Mouse (Mus musculus) liver, embryonic 14.5 days (tissue): Measurements from ENCODE around the gene C1qa.

Experiments
- CTCF ChIP-seq: IDR thresholded peaks from 2 replicates; pipeline ENCODE4 v1.5.1; 2016; ENCODE audit warnings: antibody characterized with exemption, low read depth, control low read depth
- EP300 ChIP-seq: IDR thresholded peaks from 2 replicates; pipeline ENCODE4 v1.6.1; 2016; ENCODE audit warnings: antibody characterized with exemption, low read depth

- TF ChIP-seq CTCF (peak; percentile 85), EP300 (no peak)
Observed at GRCm38 (mm10) chr4:136928928-136929327, 30.3 kb upstream of the C1qa start.
